Mouse (Mus musculus): ENCODE results near the gene Tnfsf4. TPM values are rescaled to one million over a fixed set of nuclear protein-coding genes. Genes with fewer than 3 reads are reported as not detected.
A peak's percentile ranks its signal among the peaks of the same experiment; 100 is the strongest.

Gene Tnfsf4
- polyA plus RNA-seq, 1 experiment = 0.07 TPM

DNA sequence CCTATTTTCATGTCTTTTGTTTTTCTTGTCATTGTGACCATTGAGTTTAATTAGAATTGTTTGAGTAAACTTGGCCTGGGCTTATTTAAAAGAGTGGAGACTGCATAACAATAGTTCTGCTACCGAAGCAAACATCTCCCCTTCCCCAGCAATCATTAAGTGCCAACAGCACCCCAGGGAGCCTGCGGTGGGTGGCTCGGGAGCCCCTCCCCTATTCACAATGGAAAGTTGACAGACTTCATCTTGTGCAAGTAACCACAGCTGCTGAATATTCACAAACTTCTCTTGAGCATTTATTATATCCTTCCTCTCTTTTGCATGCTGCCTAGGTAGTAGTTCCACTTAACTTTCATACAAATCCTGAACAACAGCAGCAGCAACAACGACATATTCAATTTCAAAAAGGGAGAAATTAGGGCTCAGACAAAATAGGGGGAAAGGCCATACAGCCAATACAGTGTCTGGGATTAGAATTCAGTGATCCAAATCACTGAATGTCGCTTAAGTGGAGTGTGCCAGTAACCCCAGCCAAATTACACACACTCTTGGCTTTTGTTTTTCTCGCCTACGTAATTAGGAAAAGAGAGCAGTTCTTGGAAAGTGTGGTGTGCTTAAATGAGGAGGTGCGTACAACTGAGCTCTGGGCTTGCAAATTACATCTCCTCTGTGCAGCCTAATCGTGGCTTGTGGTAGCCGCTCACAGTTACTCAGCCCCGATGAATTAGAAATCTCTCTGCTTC, 15.4 kb upstream of the Tnfsf4 start:
- Histone ChIP-seq H3K27ac (ENCODE audit: control insufficient read depth, insufficient read depth, low read length) (no peak overlapping the region), H3K27me3 (ENCODE audit: control insufficient read depth, insufficient read depth, low read length) (no peaks in the 10 kb centered on the region), H3K4me3 (ENCODE audit: control insufficient read depth, insufficient read depth, low read length) (no peak overlapping the region), H3K36me3 (ENCODE audit: control insufficient read depth, insufficient read depth, low read length) (no peaks in the 10 kb centered on the region), H3K4me1 (replicated peaks; ENCODE audit: control insufficient read depth, insufficient read depth, low read length) (no peaks in the 10 kb centered on the region)
- 61% methylated on average over 11 of the region's 11 CpGs for WGBS
- TF ChIP-seq CTCF (IDR thresholded peaks at IDR 0.05; ENCODE audit: borderline replicate concordance, control insufficient read depth, extremely low read depth, insufficient read depth, low read length, poor library complexity) = no peak
- no peak for DNase-seq

DNA sequence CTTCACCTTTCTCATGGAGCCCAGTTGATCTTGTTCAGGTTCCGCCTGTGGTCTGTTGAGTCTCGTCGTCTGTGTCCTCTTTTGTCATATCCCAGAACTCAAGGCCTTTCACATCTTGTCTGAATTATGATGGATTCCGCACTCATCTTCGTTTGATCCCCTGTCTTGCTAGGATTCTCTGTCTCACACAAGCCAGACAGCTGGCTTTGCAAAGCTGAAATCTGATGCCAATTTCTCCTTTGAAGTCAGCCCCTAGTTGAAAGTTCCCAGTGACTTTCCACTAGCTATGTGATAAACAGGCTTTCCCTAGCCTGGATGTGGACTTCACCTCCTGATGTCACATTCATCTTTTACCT, 14.8 kb upstream of the Tnfsf4 start:
- 82% methylated on average over 5 of the region's 5 CpGs for WGBS

GRCm38 (mm10) chr1:161390066-161390465, 5.1 kb upstream of the Tnfsf4 start:
- DNase-seq = no peak
- 80% methylated on average over 2 of the region's 2 CpGs for WGBS
- H3K27me3 ChIP-seq (ENCODE audit: control insufficient read depth, insufficient read depth, low read length) = no peaks in the 10 kb centered on the region
- no peak overlapping the region for H3K27ac ChIP-seq (ENCODE audit: control insufficient read depth, insufficient read depth, low read length)
- no peak for TF ChIP-seq POLR2A (IDR thresholded peaks at IDR 0.05; ENCODE audit: control insufficient read depth, extremely low read depth, insufficient read depth, low read length, poor library complexity)
- TF ChIP-seq CTCF (IDR thresholded peaks at IDR 0.05; ENCODE audit: borderline replicate concordance, control insufficient read depth, extremely low read depth, insufficient read depth, low read length, poor library complexity) = no peak
- no peaks in the 10 kb centered on the region for H3K36me3 ChIP-seq (ENCODE audit: control insufficient read depth, insufficient read depth, low read length)
- H3K4me1 ChIP-seq (replicated peaks; ENCODE audit: control insufficient read depth, insufficient read depth, low read length) = no peaks in the 10 kb centered on the region
- H3K4me3 ChIP-seq (ENCODE audit: control insufficient read depth, insufficient read depth, low read length) = no peak overlapping the region

More for the DNA sequence above, 14.8 kb upstream of the Tnfsf4 start:
- DNase-seq = no peak
- no peaks in the 10 kb centered on the region for H3K27me3 ChIP-seq (ENCODE audit: control insufficient read depth, insufficient read depth, low read length)
- no peak overlapping the region for H3K4me3 ChIP-seq (ENCODE audit: control insufficient read depth, insufficient read depth, low read length)
- no peak overlapping the region for H3K27ac ChIP-seq (ENCODE audit: control insufficient read depth, insufficient read depth, low read length)
- TF ChIP-seq POLR2A (IDR thresholded peaks at IDR 0.05; ENCODE audit: control insufficient read depth, extremely low read depth, insufficient read depth, low read length, poor library complexity) (no peak), CTCF (IDR thresholded peaks at IDR 0.05; ENCODE audit: borderline replicate concordance, control insufficient read depth, extremely low read depth, insufficient read depth, low read length, poor library complexity) (no peak)
- H3K36me3 ChIP-seq (ENCODE audit: control insufficient read depth, insufficient read depth, low read length) = no peaks in the 10 kb centered on the region
- H3K4me1 ChIP-seq (replicated peaks; ENCODE audit: control insufficient read depth, insufficient read depth, low read length) = no peaks in the 10 kb centered on the region

GRCm38 (mm10) chr1:161392906-161393305, 2.3 kb upstream of the Tnfsf4 start:
- Histone ChIP-seq H3K27me3 (ENCODE audit: control insufficient read depth, insufficient read depth, low read length) (no peaks in the 10 kb centered on the region), H3K27ac (ENCODE audit: control insufficient read depth, insufficient read depth, low read length) (no peak overlapping the region), H3K4me1 (replicated peaks; ENCODE audit: control insufficient read depth, insufficient read depth, low read length) (peaks cover 12% of the 10 kb centered on the region), H3K4me3 (ENCODE audit: control insufficient read depth, insufficient read depth, low read length) (no peak overlapping the region), H3K36me3 (ENCODE audit: control insufficient read depth, insufficient read depth, low read length) (no peaks in the 10 kb centered on the region)
- WGBS = 49% methylated on average over 10 of the region's 10 CpGs
- TF ChIP-seq CTCF (IDR thresholded peaks at IDR 0.05; ENCODE audit: borderline replicate concordance, control insufficient read depth, extremely low read depth, insufficient read depth, low read length, poor library complexity) = no peak
- TF ChIP-seq POLR2A (IDR thresholded peaks at IDR 0.05; ENCODE audit: control insufficient read depth, extremely low read depth, insufficient read depth, low read length, poor library complexity) = no peak
- DNase-seq = no peak

GRCm38 (mm10) chr1:161395610-161396009, 401 bp downstream of the Tnfsf4 start:
- peaks cover 12% of the 10 kb centered on the region for H3K4me1 ChIP-seq (replicated peaks; ENCODE audit: control insufficient read depth, insufficient read depth, low read length)
- H3K36me3 ChIP-seq (ENCODE audit: control insufficient read depth, insufficient read depth, low read length) = no peaks in the 10 kb centered on the region
- TF ChIP-seq POLR2A (IDR thresholded peaks at IDR 0.05; ENCODE audit: control insufficient read depth, extremely low read depth, insufficient read depth, low read length, poor library complexity) (no peak), CTCF (IDR thresholded peaks at IDR 0.05; ENCODE audit: borderline replicate concordance, control insufficient read depth, extremely low read depth, insufficient read depth, low read length, poor library complexity) (no peak)
- no peak overlapping the region for H3K27ac ChIP-seq (ENCODE audit: control insufficient read depth, insufficient read depth, low read length)
- DNase-seq = peak; percentile 61
- no peak overlapping the region for H3K4me3 ChIP-seq (ENCODE audit: control insufficient read depth, insufficient read depth, low read length)
- 13% methylated on average over 5 of the region's 5 CpGs for WGBS
- no peaks in the 10 kb centered on the region for H3K27me3 ChIP-seq (ENCODE audit: control insufficient read depth, insufficient read depth, low read length)

DNA sequence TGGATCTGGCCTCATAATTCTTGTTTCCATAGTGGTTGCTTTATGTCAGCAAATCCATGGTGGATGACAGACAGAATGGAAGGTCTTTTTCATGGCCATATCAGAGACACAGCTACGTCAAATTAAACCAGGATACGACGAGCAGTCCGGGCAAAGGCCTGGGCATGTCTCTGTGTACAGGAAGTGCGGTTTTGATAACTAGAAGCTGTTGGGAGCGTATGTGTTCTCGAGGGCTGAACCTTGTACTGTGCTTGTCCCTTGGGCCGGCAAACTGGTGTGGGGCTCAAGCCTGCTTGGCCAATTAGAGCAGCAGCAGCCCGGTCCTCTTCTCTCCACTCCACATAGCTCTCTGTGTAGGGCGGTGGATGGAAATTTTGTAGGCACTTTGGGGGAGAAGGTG, 1.1 kb downstream of the Tnfsf4 start:
- H3K27ac ChIP-seq (ENCODE audit: control insufficient read depth, insufficient read depth, low read length) = no peak overlapping the region
- WGBS = 14% methylated on average over 10 of the region's 10 CpGs
- H3K4me3 ChIP-seq (ENCODE audit: control insufficient read depth, insufficient read depth, low read length) = peak overlapping the region; percentile 3; the same call in 1 of the 2 replicates
- H3K4me1 ChIP-seq (replicated peaks; ENCODE audit: control insufficient read depth, insufficient read depth, low read length) = peaks cover 12% of the 10 kb centered on the region
- H3K36me3 ChIP-seq (ENCODE audit: control insufficient read depth, insufficient read depth, low read length) = no peaks in the 10 kb centered on the region
- TF ChIP-seq CTCF (IDR thresholded peaks at IDR 0.05; ENCODE audit: borderline replicate concordance, control insufficient read depth, extremely low read depth, insufficient read depth, low read length, poor library complexity) = no peak
- TF ChIP-seq POLR2A (IDR thresholded peaks at IDR 0.05; ENCODE audit: control insufficient read depth, extremely low read depth, insufficient read depth, low read length, poor library complexity) = no peak
- H3K27me3 ChIP-seq (ENCODE audit: control insufficient read depth, insufficient read depth, low read length) = no peaks in the 10 kb centered on the region
- DNase-seq = peak; percentile 15

DNA sequence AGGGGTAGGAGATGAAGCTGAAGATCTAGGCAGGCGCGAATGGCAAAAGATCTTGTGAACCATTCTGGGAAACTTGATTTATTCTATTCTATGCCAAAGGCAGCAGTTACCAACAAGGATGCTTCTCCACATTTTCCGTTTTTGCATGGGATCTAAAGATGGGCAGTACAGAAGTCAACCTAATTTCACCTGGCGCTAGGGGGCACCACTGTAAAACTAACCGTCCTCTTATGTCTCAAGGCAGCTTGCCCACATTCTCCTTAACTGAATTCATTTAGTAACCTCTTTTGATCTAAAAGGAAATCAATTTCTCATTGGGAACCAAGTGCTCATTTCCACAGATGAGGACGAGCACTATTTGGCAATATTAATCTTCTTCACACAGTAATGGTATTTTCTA, 4.9 kb downstream of the Tnfsf4 start:
- WGBS = 34% methylated on average over 6 of the region's 6 CpGs

More for the DNA sequence above, 4.9 kb downstream of the Tnfsf4 start:
- no peaks in the 10 kb centered on the region for H3K36me3 ChIP-seq (ENCODE audit: control insufficient read depth, insufficient read depth, low read length)
- H3K4me1 ChIP-seq (replicated peaks; ENCODE audit: control insufficient read depth, insufficient read depth, low read length) = peaks cover 12% of the 10 kb centered on the region
- TF ChIP-seq CTCF (IDR thresholded peaks at IDR 0.05; ENCODE audit: borderline replicate concordance, control insufficient read depth, extremely low read depth, insufficient read depth, low read length, poor library complexity) (no peak), POLR2A (IDR thresholded peaks at IDR 0.05; ENCODE audit: control insufficient read depth, extremely low read depth, insufficient read depth, low read length, poor library complexity) (no peak)
- H3K27ac ChIP-seq (ENCODE audit: control insufficient read depth, insufficient read depth, low read length) = no peak overlapping the region
- H3K27me3 ChIP-seq (ENCODE audit: control insufficient read depth, insufficient read depth, low read length) = no peaks in the 10 kb centered on the region
- no peak overlapping the region for H3K4me3 ChIP-seq (ENCODE audit: control insufficient read depth, insufficient read depth, low read length)
- DNase-seq = peak; percentile 62

All from thymus, adult 2 months (tissue).